Mouse (Mus musculus): ENCODE results near the gene Sympk.

- TF ChIP-seq CTCF (IDR thresholded peaks at IDR 0.05; ENCODE audit: insufficient read depth, low read depth, low read length) (no peak), POLR2A (IDR thresholded peaks at IDR 0.05; ENCODE audit: insufficient read depth, low read depth, low read length) (no peak)
Observed at GRCm38 (mm10) chr7:19001066-19001806, 22.9 kb upstream of the Sympk start.

Measured in olfactory bulb, adult 2 months (tissue).